ENCODE assay signal across 11 mouse cellular contexts in genomic region chr2:157940586-157941185, GRCm38 (mm10). TPM values are rescaled to one million over a fixed set of nuclear protein-coding genes. Genes with fewer than 3 reads are reported as not detected.
DNase-seq lines count a peak whose midpoint lies in the region; ATAC-seq and TF ChIP-seq lines count a peak whose summit lies in the region.
"Had no signal": no experiment of that assay in that cellular context is flagged by ENCODE, and none has a peak within 500 bp of the region (broad histone marks: within the 10 kb centered on the region; RNA-seq: fewer than 3 reads in every experiment).

No protein-coding gene starts in this region.

- H3K4me1 ChIP-seq in heart, postnatal 0 days (ENCODE audit: control insufficient read depth, insufficient read depth) = peaks cover 7% of the 10 kb centered on the region; the same call in 1 of the 2 replicates
- peaks cover 35% of the 10 kb centered on the region for H3K4me1 ChIP-seq in hindbrain, embryonic 12.5 days
- peaks cover 41% of the 10 kb centered on the region for H3K4me1 ChIP-seq in midbrain, embryonic 13.5 days (replicated peaks)

- no peak overlapping the region for H3K27ac ChIP-seq in heart, postnatal 0 days (ENCODE audit: low read depth)
- no peak overlapping the region for H3K27ac ChIP-seq in hindbrain, embryonic 12.5 days
- H3K27ac ChIP-seq in midbrain, embryonic 13.5 days = 0 out of 2 replicates have a peak overlapping the region, but pooled peaks have one; percentile 30

- no peaks in the 10 kb centered on the region for H3K9me3 ChIP-seq in heart, postnatal 0 days (replicated peaks; ENCODE audit: control insufficient read depth, low read length)
- no peaks in the 10 kb centered on the region for H3K9me3 ChIP-seq in hindbrain, embryonic 12.5 days (replicated peaks)
- H3K9me3 ChIP-seq in midbrain, embryonic 13.5 days = no peaks in the 10 kb centered on the region

- no peaks in the 10 kb centered on the region for H3K36me3 ChIP-seq in heart, postnatal 0 days (replicated peaks; ENCODE audit: control insufficient read depth, insufficient read depth, low read length)
- H3K36me3 ChIP-seq in hindbrain, embryonic 12.5 days = no peaks in the 10 kb centered on the region
- H3K36me3 ChIP-seq in midbrain, embryonic 13.5 days = peaks cover 14% of the 10 kb centered on the region

- no peak for TF ChIP-seq EP300 in heart, postnatal 0 days (IDR thresholded peaks at IDR 0.05; ENCODE audit: low read depth)

- no peak overlapping the region for H3K4me3 ChIP-seq in heart, postnatal 0 days (ENCODE audit: low read depth, low read length)
- H3K4me3 ChIP-seq in hindbrain, embryonic 12.5 days = 0 out of 2 replicates have a peak overlapping the region, but pooled peaks have one; percentile 4
- peak overlapping the region; percentile 0; the same call in 1 of the 2 replicates for H3K4me3 ChIP-seq in midbrain, embryonic 13.5 days (replicated peaks)

- ATAC-seq in heart, postnatal 0 days (ENCODE audit: insufficient read depth, low read depth) = no peak
- ATAC-seq in hindbrain, embryonic 12.5 days (ENCODE audit: low FRiP score) = no peak
- ATAC-seq in midbrain, embryonic 13.5 days = no peak
- ATAC-seq: Patski had no signal

- peaks cover 52% of the 10 kb centered on the region for H3K27me3 ChIP-seq in heart, postnatal 0 days (ENCODE audit: control insufficient read depth, insufficient read depth, low read length)
- H3K27me3 ChIP-seq in hindbrain, embryonic 12.5 days = peaks cover 38% of the 10 kb centered on the region
- H3K27me3 ChIP-seq in midbrain, embryonic 13.5 days = peaks cover 25% of the 10 kb centered on the region

- peak overlapping the region; percentile 18; the same call in 1 of the 2 replicates for H3K4me2 ChIP-seq in heart, postnatal 0 days (ENCODE audit: low read depth, low read length)
- peak overlapping the region; percentile 33 for H3K4me2 ChIP-seq in hindbrain, embryonic 12.5 days (replicated peaks)
- peak overlapping the region; percentile 33 for H3K4me2 ChIP-seq in midbrain, embryonic 13.5 days (replicated peaks)

- TF ChIP-seq CTCF in heart, postnatal 0 days (IDR thresholded peaks at IDR 0.05; ENCODE audit: low read depth) = no peak

- no peak overlapping the region for H3K9ac ChIP-seq in heart, postnatal 0 days (replicated peaks; ENCODE audit: low read depth, low read length)
- peak overlapping the region; percentile 15; the same call in 1 of the 2 replicates for H3K9ac ChIP-seq in hindbrain, embryonic 12.5 days
- peak overlapping the region; percentile 37; the same call in 1 of the 2 replicates for H3K9ac ChIP-seq in midbrain, embryonic 13.5 days (replicated peaks)

- WGBS in heart, postnatal 0 days = 8% methylated on average over 18 of the region's 18 CpGs
- 4% methylated on average over 18 of the region's 18 CpGs for WGBS in hindbrain, embryonic 12.5 days
- 6% methylated on average over 18 of the region's 18 CpGs for WGBS in midbrain, embryonic 13.5 days

- DNase-seq in heart, postnatal 0 days (ENCODE audit: low spot score) = no peak
- DNase-seq in heart, postnatal 4 days = no peak
- peak; percentile 43 for DNase-seq in embryo, embryonic 10.5 days (ENCODE audit: low spot score)
- DNase-seq in Muller cell, postnatal 12 days (ENCODE audit: inconsistent ontology term) = no peak
- no peak for DNase-seq in right cerebral cortex, postnatal 25 days
- no peak for DNase-seq in kidney, postnatal 25 days
- DNase-seq: cerebellum, postnatal 14 days had no signal

RNA-seq across cellular contexts. Expression of gene Vstm2l, which starts 26.2 kb away (rescaled TPM):
- not detected in 2 replicates for total RNA-seq in heart, postnatal 0 days (2014; rRNA removed; ENCODE audit: low replicate concordance)
- 0.08 TPM in 1 of 2 replicates, not detected in the other for polyA plus RNA-seq in heart, postnatal 0 days (2015; fragmentation: Nextera tagmentation; extraction: Ambion mirVana)
- total RNA-seq in heart, postnatal 4 days (2021) = under 1 TPM in 1 of 2 experiments, not detected in 1; 0.32 TPM
- polyA plus RNA-seq in hindbrain, embryonic 12.5 days (2016; fragmentation: Nextera tagmentation; extraction: Ambion mirVana) = 13.7 and 15.3 TPM in 2 replicates
- polyA plus RNA-seq in midbrain, embryonic 13.5 days (2015; fragmentation: Nextera tagmentation; extraction: Ambion mirVana) = 11.3 and 19.3 TPM in 2 replicates
- total RNA-seq: granulocyte monocyte progenitor cell, adult 5-6 weeks had no signal
- polyA plus RNA-seq: Patski had no signal

Comparison
In these comparisons a context has a peak if more than half of its experiments do, and no peak if none do; other contexts are left out.
1. RNA of gene Vstm2l, which starts 26.2 kb away (polyA plus RNA-seq): 11.3 to 19.3 TPM in midbrain, embryonic 13.5 days and 13.7 to 15.3 TPM in hindbrain, embryonic 12.5 days; 0.08 TPM in heart, postnatal 0 days; every median in the first group is over 10 times any median in the second.
2. Peak in every context shown above with its lines, with median percentiles within 50 percentile points of each other: H3K4me2 ChIP-seq.